Mouse (Mus musculus) bone marrow, adult 2 months (tissue): ENCODE data around the gene Fto. TPM values are rescaled to one million over a fixed set of nuclear protein-coding genes. Genes with fewer than 3 reads are reported as not detected.

Experiments
- H3K27ac ChIP-seq: fragments of 200-500 bp; 2 replicates; pipeline ENCODE4 v1.5.1; 2012; ENCODE audit warnings: low read depth, mild to moderate bottlenecking, control low read depth, inconsistent platforms, low read length; ENCODE audit not compliant: control insufficient read depth, poor library complexity, insufficient read depth
- H3K4me1 ChIP-seq: fragments of 200-500 bp; 2 replicates; pipeline ENCODE4 v1.6.1; 2011; ENCODE audit warnings: low read length; ENCODE audit not compliant: control insufficient read depth, insufficient read depth
- H3K4me3 ChIP-seq: fragments of 200-500 bp; replicated peaks from 2 replicates; pipeline ENCODE3; 2011; ENCODE audit warnings: mild to moderate bottlenecking, low read depth, low read length, control low read depth; ENCODE audit not compliant: control insufficient read depth
- CTCF ChIP-seq: fragments of 200-500 bp; IDR thresholded peaks from 2 replicates; pipeline ENCODE4 v1.5.1; 2011; ENCODE audit warnings: low read length, control low read depth; ENCODE audit not compliant: control insufficient read depth, insufficient read depth
- POLR2A ChIP-seq: fragments of 200-500 bp; IDR thresholded peaks from 2 replicates; pipeline ENCODE4 v1.6.1; 2011; ENCODE audit warnings: low read depth, mild to moderate bottlenecking, control low read depth, low read length, borderline replicate concordance; ENCODE audit not compliant: control insufficient read depth
- WGBS: fragments of 180-500 bp; shearing (Covaris S2); methylation state at CpG from one replicate; pipeline ENCODE4 v1.1.7; 2018; 5-methylcytosine and 5-hydroxymethylcytosine counted together
- polyA plus RNA-seq: library from polyadenylated mRNA; stranded (reverse); fragments of >200 nt; gene quantifications from 2 replicates; pipeline ENCODE4 v1.2.4, GENCODE M21; 2011; ENCODE audit warnings: low replicate concordance; ENCODE audit not compliant: missing spikeins, insufficient read depth, insufficient read length

Fto gene
- polyA plus RNA-seq, 1 experiment: 11.4 TPM

GRCm38 (mm10) chr8:91551775-91552538 lies 238.6 kb downstream of the Fto start:
- 85% methylated on average over 10 of the region's 10 CpGs for WGBS

DNA sequence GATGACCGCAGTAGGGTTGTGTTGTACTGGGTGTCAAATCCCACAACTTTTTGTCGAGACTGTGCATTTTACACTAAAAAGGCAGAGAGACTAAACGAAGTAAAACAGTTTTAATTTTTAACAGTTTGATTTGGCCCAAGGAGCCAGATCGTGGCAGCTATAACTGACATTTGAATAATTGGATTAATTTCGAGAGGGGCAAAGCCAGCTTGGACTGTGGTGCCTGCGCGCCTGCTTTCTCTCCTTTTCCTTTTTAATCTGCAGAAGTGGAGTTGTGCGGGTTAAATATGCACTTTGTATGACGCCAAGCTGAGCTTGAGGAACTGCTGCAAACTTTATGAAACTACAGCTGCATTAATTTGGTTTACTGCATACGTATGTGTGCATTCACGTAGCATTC lies 239.3 kb downstream of the Fto start:
- WGBS: 90% methylated on average over 11 of the region's 11 CpGs
- TF ChIP-seq CTCF: no peak
- TF ChIP-seq POLR2A: no peak
- Histone ChIP-seq H3K27ac (no peak overlapping the region), H3K4me1 (no peaks in the 10 kb centered on the region; the same call in 1 of the 2 replicates), H3K4me3 (no peak overlapping the region)

More at GRCm38 (mm10) chr8:91551775-91552538, 238.6 kb downstream of the Fto start:
- no peak for TF ChIP-seq CTCF
- TF ChIP-seq POLR2A: no peak
- Histone ChIP-seq H3K4me3 (no peak overlapping the region), H3K4me1 (no peaks in the 10 kb centered on the region), H3K27ac (no peak overlapping the region)

DNA sequence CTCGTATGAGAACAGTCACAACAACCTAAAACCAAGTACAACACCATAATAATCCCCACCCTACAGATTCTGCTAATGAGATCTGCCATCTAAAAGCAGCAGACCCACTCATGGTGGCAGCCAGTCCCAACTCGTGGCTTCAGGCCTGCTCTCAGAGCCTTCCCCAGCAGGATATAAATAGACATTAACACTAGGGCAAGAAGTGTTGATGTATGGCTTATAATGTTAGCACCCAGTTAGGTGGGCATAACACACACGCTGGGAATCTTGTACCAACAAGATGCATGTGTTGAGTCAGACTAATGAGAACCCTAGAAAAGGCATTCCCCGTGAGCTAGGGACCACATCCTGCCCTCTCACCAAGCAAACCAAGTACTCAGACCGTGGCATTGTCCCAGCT lies 240.1 kb downstream of the Fto start:
- 75% methylated on average over 5 of the region's 5 CpGs for WGBS
- TF ChIP-seq CTCF (no peak), POLR2A (no peak)
- no peak overlapping the region for H3K27ac ChIP-seq
- no peak overlapping the region for H3K4me3 ChIP-seq
- H3K4me1 ChIP-seq: no peaks in the 10 kb centered on the region; the same call in 1 of the 2 replicates

DNA sequence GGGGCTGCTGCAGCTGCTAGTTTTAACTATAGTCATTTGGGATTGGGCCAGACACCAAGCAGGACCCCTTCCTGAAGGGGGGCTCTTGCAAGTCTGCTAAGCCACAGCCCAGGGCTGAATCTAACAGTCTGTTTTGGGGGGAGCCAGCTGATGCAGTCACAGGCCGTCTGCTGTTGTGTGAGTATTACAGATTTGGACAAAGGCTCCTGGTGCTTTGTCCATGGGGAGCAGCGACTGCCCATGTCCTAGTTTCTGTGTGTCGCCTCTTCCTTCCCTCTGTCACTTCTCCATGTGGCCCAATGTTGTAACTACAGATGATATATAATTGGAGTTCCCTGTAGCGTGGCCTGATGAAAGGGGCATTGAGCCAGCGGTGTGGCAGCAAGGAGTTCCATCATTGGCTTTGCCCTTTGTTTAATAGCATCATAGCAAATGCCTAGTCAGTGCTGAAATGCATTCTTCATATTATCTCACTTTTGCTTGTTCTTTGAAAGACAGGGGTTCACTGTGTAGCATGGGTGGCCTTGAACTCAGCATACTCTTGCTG lies 243.8 kb downstream of the Fto start:
- TF ChIP-seq CTCF (no peak), POLR2A (no peak)

DNA sequence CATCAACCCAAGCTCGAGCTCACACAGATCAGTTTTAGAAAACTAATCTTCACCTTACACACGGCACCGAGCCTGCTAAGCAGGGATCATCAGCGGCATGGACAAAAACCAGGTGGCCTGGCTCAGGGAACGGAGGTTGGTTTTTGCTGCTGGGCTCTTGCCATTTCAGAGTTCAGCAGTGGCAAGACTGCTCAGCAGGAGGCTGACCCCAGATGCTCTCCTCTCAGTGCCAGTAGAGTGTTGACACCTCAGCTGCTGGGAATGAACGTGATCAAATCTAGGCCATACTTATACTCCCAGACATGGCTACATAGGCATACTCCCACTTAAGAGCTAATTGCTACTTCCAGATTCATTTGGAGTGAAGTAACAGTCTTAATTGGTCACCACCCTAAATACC lies 245.1 kb downstream of the Fto start:
- WGBS: 89% methylated on average over 6 of the region's 6 CpGs
- H3K27ac ChIP-seq: no peak overlapping the region
- no peaks in the 10 kb centered on the region; the same call in 1 of the 2 replicates for H3K4me1 ChIP-seq
- H3K4me3 ChIP-seq: no peak overlapping the region
- TF ChIP-seq CTCF: no peak
- no peak for TF ChIP-seq POLR2A

More for the DNA sequence above, 243.8 kb downstream of the Fto start:
- no peak overlapping the region for H3K27ac ChIP-seq
- 70% methylated on average over 5 of the region's 5 CpGs for WGBS
- no peaks in the 10 kb centered on the region; the same call in 1 of the 2 replicates for H3K4me1 ChIP-seq
- no peak overlapping the region for H3K4me3 ChIP-seq

DNA sequence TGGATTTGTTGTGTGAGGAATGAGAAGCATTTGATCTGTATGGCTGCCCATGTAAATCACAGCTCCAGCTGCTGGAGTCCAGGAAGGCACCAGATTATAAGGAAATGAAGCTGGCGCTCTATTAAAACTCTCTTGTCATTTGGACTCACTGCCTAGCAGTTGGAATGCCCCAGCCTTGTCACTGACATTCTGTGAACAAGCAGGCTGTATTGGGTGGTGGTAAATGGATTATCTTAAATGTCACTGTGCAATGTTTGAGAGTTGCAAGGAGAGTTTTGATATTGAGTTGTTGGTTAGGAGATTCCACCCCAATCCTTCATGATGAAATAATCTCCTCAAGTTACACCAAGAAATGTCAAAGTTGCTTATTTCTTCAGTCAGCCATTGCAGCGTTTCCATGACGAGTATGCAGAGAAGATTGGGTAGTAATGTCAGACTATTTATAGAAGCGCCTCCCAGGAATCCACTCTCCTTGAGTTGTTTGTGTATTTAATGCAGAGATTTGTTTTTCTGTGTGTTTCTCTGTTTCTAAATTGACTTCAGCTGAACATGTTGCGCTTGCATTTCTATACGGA lies 246.8 kb downstream of the Fto start:
- Histone ChIP-seq H3K27ac (no peak overlapping the region), H3K4me1 (no peaks in the 10 kb centered on the region; the same call in 1 of the 2 replicates), H3K4me3 (no peak overlapping the region)
- TF ChIP-seq POLR2A (no peak), CTCF (no peak)
- WGBS: 86% methylated on average over 6 of the region's 6 CpGs

DNA sequence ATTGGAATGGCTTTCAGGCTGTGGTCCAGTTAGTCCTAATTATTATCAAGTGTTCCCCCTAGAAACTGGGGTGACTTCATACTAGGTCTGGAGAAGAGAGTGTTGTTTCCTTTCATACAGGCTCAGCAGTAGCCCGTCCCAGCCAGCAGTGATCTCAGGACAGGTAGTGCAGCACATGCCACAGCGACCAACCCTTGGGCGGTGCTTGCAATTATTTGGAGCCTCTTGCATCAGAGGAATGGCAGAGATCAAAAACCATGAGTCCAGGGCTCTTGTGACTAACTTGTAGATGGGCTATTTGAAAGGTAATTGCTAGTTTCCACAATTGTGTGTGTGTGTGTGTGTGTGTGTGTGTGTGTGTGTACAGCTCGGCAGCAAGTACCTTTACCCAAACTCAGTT lies 247.9 kb downstream of the Fto start:
- no peak for TF ChIP-seq POLR2A
- WGBS: 82% methylated on average over 4 of the region's 4 CpGs
- H3K4me3 ChIP-seq: no peak overlapping the region
- H3K27ac ChIP-seq: no peak overlapping the region
- H3K4me1 ChIP-seq: no peaks in the 10 kb centered on the region; the same call in 1 of the 2 replicates

DNA sequence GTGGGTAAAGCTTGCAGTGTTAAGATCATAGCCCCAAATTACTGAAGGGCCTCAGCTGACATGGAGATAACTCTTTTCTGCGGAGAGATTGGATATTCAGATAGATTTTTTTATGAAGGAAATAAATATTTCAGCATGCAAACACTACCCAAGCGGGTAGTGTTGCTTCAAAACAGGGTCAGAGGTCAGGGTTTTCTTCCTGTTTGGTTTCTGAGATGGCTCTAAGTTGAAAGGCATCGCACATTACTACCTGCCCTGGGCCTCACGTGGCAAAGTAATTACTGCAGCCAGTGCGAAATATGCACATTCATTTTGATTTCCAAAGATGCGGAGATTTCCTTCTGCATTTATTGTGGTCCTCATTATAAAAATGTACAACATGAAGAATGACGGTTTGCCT lies 249.3 kb downstream of the Fto start:
- no peak overlapping the region for H3K27ac ChIP-seq
- 62% methylated on average over 7 of the region's 7 CpGs for WGBS

More for the DNA sequence above, 249.3 kb downstream of the Fto start:
- Histone ChIP-seq H3K4me3 (no peak overlapping the region), H3K4me1 (no peaks in the 10 kb centered on the region)
- no peak for TF ChIP-seq POLR2A
- TF ChIP-seq CTCF: no peak
